Mouse (Mus musculus) liver, embryonic 12.5 days (tissue): ENCODE measurements around the gene Scgb1b30. TPM values are rescaled to one million over a fixed set of nuclear protein-coding genes. Genes with fewer than 3 reads are reported as not detected.

Experiments used
- ATAC-seq: fragments of 200-750 bp; cut with Nextera tagmentation; 2 replicates; pipeline ENCODE4 v1.8.0; 2017; ENCODE audit warnings: moderate number of reproducible peaks, mild to moderate bottlenecking, moderate library complexity
- H3K27ac ChIP-seq: fragments of 300-500 bp; sonication (generic); 2 replicates; pipeline ENCODE4 v1.5.1; 2016; ENCODE audit warnings: mild to moderate bottlenecking
- H3K27me3 ChIP-seq: fragments of 300-500 bp; sonication (generic); replicated peaks from 2 replicates; pipeline ENCODE4 v1.6.1; 2016; ENCODE audit warnings: mild to moderate bottlenecking, moderate library complexity
- H3K36me3 ChIP-seq: fragments of 300-500 bp; sonication (generic); 2 replicates; pipeline ENCODE4 v1.6.1; 2016; ENCODE audit warnings: mild to moderate bottlenecking, moderate library complexity
- H3K4me1 ChIP-seq: fragments of 300-500 bp; sonication (generic); 2 replicates; pipeline ENCODE4 v1.6.1; 2016
- H3K4me2 ChIP-seq: fragments of 300-500 bp; sonication (generic); 2 replicates; pipeline ENCODE4 v1.6.1; 2016; ENCODE audit warnings: mild to moderate bottlenecking, moderate library complexity
- H3K4me3 ChIP-seq: fragments of 300-500 bp; sonication (generic); 2 replicates; pipeline ENCODE4 v1.5.1; 2016; ENCODE audit warnings: mild to moderate bottlenecking, moderate library complexity
- H3K9ac ChIP-seq: fragments of 300-500 bp; sonication (generic); 2 replicates; pipeline ENCODE4 v1.6.1; 2016; ENCODE audit warnings: mild to moderate bottlenecking, moderate library complexity
- H3K9me3 ChIP-seq: fragments of 300-500 bp; sonication (generic); replicated peaks from 2 replicates; pipeline ENCODE4 v1.6.1; 2016; ENCODE audit warnings: mild to moderate bottlenecking, moderate library complexity
- WGBS: fragments of 180-500 bp; shearing (Covaris S2); methylation state at CpG from one replicate; pipeline ENCODE4 v1.1.7; 2016; ENCODE audit not compliant: insufficient replicate concordance; 5-methylcytosine and 5-hydroxymethylcytosine counted together
- polyA plus RNA-seq: library from polyadenylated mRNA; unstranded; fragments of >200 nt; fragmentation: Nextera tagmentation; extraction: Ambion mirVana; gene quantifications from 2 replicates; pipeline ENCODE4 v1.2.1, GENCODE M21; 2016

Scgb1b30 gene
- polyA plus RNA-seq, 1 experiment from 2014 or later, result not detected

DNA sequence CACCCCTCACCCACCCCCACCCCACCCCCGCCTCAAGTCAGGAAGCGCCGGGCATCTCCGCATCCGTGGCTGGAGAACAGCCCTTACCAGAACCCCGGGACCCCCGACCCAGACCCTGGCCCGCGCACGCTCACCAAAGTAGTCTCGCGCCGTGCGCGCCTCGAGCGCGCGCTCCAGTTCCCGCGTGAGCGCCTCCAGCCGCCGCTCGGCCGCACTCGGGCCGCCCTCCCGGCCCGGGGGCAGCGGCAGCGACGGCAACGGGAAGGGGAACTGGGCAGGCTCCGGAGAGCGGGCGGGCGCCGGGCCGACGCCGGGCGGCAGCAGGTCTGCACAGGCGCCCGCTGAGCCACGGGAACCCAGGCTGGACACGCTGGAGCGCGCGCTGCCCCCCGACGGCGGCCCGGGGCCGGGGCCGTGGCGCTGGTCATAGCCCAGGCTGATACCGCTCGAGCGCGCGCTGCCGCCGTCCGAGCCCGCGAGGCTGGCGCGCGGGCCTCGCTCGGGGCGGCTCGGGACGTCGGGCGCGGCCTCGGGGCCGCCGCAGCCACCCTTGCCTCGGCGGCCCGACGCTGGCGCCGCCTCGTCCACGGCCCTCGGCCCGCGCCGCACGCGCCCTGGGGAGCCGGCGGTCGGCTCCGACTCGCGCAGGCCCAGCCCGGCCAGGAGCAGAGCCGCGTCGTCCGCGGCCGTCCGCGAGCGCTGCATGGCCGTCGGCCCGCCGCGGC is 37.3 kb downstream of the Scgb1b30 start:
- no peaks in the 10 kb centered on the region for H3K9me3 ChIP-seq
- peak overlapping the region; percentile 40; the same call in 1 of the 2 replicates for H3K27ac ChIP-seq
- no peaks in the 10 kb centered on the region for H3K36me3 ChIP-seq
- peak overlapping the region; percentile 63 for H3K4me2 ChIP-seq
- WGBS, result 1% methylated on average over 100 of the region's 116 CpGs
- H3K4me1 ChIP-seq, result peaks cover 3% of the 10 kb centered on the region; the same call in 1 of the 2 replicates
- ATAC-seq, result peak; percentile 54
- peaks cover 55% of the 10 kb centered on the region for H3K27me3 ChIP-seq
- peak overlapping the region; percentile 60 for H3K4me3 ChIP-seq
- H3K9ac ChIP-seq, result peak overlapping the region; percentile 68

DNA sequence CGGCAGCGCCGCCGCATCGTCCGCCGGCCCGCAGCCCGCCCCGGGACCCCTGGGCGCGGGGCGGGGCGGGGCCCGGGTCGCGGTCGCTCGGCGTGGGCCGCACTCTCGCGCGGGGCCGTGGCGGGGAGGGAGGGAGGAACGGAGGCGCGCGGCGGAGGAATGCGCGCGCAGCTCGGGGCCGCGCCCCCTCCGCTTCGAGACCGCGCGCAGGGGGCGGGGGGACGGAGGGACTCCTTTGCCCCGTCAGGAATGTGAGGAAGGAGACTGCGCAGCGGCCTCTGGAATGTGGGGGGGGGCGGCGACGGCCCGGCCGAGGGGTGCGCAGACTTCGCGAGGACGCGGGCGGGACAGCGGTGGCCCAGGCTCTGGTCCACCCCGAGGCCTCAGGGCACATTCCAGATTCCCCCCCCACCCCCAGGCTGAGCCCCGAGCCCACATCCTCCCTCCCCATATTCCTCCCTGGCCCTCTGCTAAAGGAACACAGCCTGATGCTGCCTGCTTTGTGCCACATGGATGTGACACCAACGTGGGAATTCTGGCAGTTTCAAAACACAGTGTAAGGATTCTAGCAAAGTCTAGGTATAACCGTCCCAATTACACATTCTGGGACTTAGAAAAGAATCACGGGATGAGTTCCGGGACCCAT is 38.0 kb downstream of the Scgb1b30 start, which contains the start of gene Wtip:
Gene Wtip (minus strand): TSS at position 152 of the 646 bp plus-strand sequence.
- peak within 1 kb of the TSS; percentile 63 for H3K4me2 ChIP-seq
- peaks cover 55% of the 10 kb centered on the region for H3K27me3 ChIP-seq
- H3K9me3 ChIP-seq, result no peaks in the 10 kb centered on the region
- peak within 1 kb of the TSS; percentile 60 for H3K4me3 ChIP-seq
- H3K36me3 ChIP-seq, result no peaks in the 10 kb centered on the region
- ATAC-seq, result peak; percentile 66
- peak within 1 kb of the TSS; percentile 40; the same call in 1 of the 2 replicates for H3K27ac ChIP-seq
- H3K9ac ChIP-seq, result peak within 1 kb of the TSS; percentile 68
- peaks cover 3% of the 10 kb centered on the region; the same call in 1 of the 2 replicates for H3K4me1 ChIP-seq
- 3% methylated on average over 55 of the region's 65 CpGs for WGBS

DNA sequence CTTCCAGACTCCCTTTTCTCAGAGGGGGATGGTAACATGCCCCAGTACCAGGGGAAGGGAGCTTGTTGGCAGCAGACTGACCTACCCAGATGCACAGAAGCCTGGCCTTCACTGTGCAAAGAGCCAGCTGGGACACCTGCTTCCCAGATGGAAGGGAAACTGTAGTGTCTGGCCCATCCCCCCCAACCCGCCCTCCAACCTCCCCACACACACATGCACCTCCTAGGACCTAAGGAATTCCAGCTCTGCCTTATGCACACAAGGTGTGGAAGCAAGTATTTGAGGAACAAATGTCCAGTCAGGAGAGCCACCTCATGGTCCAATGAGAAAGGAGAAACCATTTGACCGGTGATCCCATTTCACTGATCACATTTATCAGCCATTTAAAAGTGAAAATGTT is 39.1 kb downstream of the Scgb1b30 start:
- H3K27me3 ChIP-seq, result peaks cover 55% of the 10 kb centered on the region
- no peak overlapping the region for H3K27ac ChIP-seq
- no peak overlapping the region for H3K4me2 ChIP-seq

DNA sequence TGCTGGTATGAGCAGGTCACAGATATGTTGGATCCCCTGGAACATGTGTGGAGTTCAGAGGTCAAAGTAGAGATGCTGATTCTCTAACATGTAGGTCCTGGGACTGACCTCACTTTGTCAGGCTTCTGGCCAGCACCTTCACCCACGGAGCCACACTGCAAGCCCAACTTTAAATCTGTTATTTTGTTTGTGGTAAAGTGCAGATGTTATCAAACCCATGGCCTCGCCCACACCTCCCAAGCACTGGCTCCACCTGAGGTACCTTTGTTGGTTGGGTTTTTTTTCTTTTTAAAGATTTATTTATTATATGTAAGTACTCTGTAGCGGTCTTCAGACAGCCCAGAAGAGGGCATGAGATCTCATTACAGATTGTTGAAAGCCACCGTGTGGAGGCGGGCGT is 44.3 kb downstream of the Scgb1b30 start:
- Histone ChIP-seq H3K4me1 (no peaks in the 10 kb centered on the region), H3K27me3 (peaks cover 11% of the 10 kb centered on the region), H3K9ac (no peak overlapping the region), H3K4me2 (no peak overlapping the region), H3K36me3 (peaks cover 46% of the 10 kb centered on the region), H3K27ac (no peak overlapping the region), H3K9me3 (no peaks in the 10 kb centered on the region), H3K4me3 (no peak overlapping the region)
- ATAC-seq, result 0 out of 2 replicates have a peak, but pooled peaks have one; percentile 27
- WGBS, result 72% methylated on average over 6 of the region's 6 CpGs

More for the DNA sequence above, 39.1 kb downstream of the Scgb1b30 start:
- no peak for ATAC-seq
- H3K9me3 ChIP-seq, result no peaks in the 10 kb centered on the region
- no peak overlapping the region for H3K4me3 ChIP-seq
- no peak overlapping the region for H3K9ac ChIP-seq
- 57% methylated on average over 2 of the region's 2 CpGs for WGBS
- H3K4me1 ChIP-seq, result peaks cover 3% of the 10 kb centered on the region; the same call in 1 of the 2 replicates
- no peaks in the 10 kb centered on the region for H3K36me3 ChIP-seq

DNA sequence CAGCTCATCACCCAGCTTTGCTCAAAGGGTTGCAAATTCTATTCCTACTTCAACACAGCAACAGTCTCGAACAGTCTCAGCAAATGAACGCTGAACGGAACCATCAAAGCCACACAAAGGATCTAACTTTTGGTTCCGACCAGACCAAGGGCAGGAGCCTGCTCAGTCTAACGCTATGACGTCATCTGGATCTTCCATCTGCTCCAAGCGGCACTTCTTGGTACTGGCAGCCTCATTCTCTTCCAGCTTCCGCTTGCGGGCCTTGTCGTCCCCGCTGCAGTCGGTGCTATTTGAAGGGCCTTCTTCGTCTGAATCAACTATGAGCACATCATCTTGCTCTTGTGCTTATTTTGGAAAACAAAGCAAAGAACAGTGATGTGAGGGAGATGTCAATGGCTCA is 45.9 kb downstream of the Scgb1b30 start:
- H3K27ac ChIP-seq, result no peak overlapping the region
- WGBS, result 93% methylated on average over 13 of the region's 13 CpGs
- H3K36me3 ChIP-seq, result peaks cover 62% of the 10 kb centered on the region
- H3K4me2 ChIP-seq, result no peak overlapping the region
- no peaks in the 10 kb centered on the region for H3K9me3 ChIP-seq
- ATAC-seq, result no peak
- H3K4me3 ChIP-seq, result no peak overlapping the region
- H3K9ac ChIP-seq, result no peak overlapping the region
- H3K4me1 ChIP-seq, result no peaks in the 10 kb centered on the region
- H3K27me3 ChIP-seq, result no peaks in the 10 kb centered on the region

DNA sequence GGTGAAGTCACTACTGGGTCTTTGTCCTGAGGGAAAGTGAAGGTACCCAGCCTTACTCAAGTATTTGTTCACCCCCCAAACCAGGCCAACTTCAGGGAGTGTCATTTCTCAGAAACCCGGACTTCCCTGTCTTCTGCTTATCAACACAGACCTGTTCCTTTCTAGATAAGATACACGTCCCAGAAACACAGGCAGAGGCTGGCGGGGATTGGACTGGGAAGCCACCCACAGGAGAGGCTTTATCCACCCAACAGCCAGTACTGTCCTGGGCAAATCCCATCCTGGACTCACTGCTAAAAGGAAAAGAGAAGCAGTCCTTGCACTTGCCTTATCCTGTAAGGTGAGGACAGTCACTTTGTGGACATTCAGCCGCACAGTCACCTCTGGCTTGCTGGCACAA is 52.0 kb downstream of the Scgb1b30 start:
- peak overlapping the region; percentile 53 for H3K4me2 ChIP-seq

More for the DNA sequence above, 52.0 kb downstream of the Scgb1b30 start:
- Histone ChIP-seq H3K9ac (peak overlapping the region; percentile 32; the same call in 1 of the 2 replicates), H3K4me1 (peaks cover 25% of the 10 kb centered on the region), H3K9me3 (0 out of 2 replicates have a peak, but pooled peaks cover 6% of the 10 kb centered on the region), H3K4me3 (peak overlapping the region; percentile 9; the same call in 1 of the 2 replicates), H3K27ac (peak overlapping the region; percentile 70), H3K36me3 (peaks cover 99% of the 10 kb centered on the region), H3K27me3 (no peaks in the 10 kb centered on the region)
- ATAC-seq, result peak; percentile 91
- 30% methylated on average over 4 of the region's 4 CpGs for WGBS

Other genes with a start within 250 kb of the Scgb1b30 start
- not detected in 2 replicates for gene Scgb2b26, start 150.4 kb upstream of the Scgb1b30 start, polyA plus RNA-seq
- gene Scgb2b27, start 81.5 kb upstream of the Scgb1b30 start, polyA plus RNA-seq, result not detected in 2 replicates
- gene Scgb1b27, start 73.9 kb upstream of the Scgb1b30 start, polyA plus RNA-seq, result not detected in 2 replicates
- 1.5 TPM in 2 replicates for gene Wtip, start 37.8 kb downstream of the Scgb1b30 start, polyA plus RNA-seq
- 165 and 174 TPM in 2 replicates for gene Uba2, start 74.2 kb downstream of the Scgb1b30 start, polyA plus RNA-seq
- 39.1 and 39.2 TPM in 2 replicates for gene Pdcd2l, start 101.2 kb downstream of the Scgb1b30 start, polyA plus RNA-seq
- 207 and 222 TPM in 2 replicates for gene Gpi1, start 134.9 kb downstream of the Scgb1b30 start, polyA plus RNA-seq
- not detected in 2 replicates for gene Gm6096, start 155.6 kb downstream of the Scgb1b30 start, polyA plus RNA-seq
- gene 4931406P16Rik, start 218.1 kb downstream of the Scgb1b30 start, polyA plus RNA-seq, result 19.6 and 22.0 TPM in 2 replicates